Mouse (Mus musculus) cortical plate, adult 2 months (tissue): ENCODE results near the gene Fam162a. TPM values are rescaled to one million over a fixed set of nuclear protein-coding genes. Genes with fewer than 3 reads are reported as not detected.
A peak's percentile ranks its signal among the peaks of the same experiment; 100 is the strongest.
"Not testable (repeated sequence)": the region's sequence is repeated elsewhere in the genome, so short reads cannot be mapped to it uniquely, and the experiment has no call there.

Source experiments
- H3K27ac ChIP-seq: fragments of 200-500 bp; 2 replicates; pipeline ENCODE4 v1.5.1; 2012; ENCODE audit warnings: low read length, control low read depth, inconsistent platforms; ENCODE audit not compliant: insufficient read depth
- H3K4me1 ChIP-seq: fragments of 200-500 bp; 2 replicates; pipeline ENCODE4 v1.6.1; 2011; ENCODE audit warnings: low read length; ENCODE audit not compliant: control insufficient read depth, insufficient read depth
- H3K4me3 ChIP-seq: fragments of 200-500 bp; 2 replicates; pipeline ENCODE4 v1.5.1; 2011; ENCODE audit warnings: mild to moderate bottlenecking, low read length, control low read depth; ENCODE audit not compliant: insufficient read depth
- CTCF ChIP-seq: fragments of 200-500 bp; IDR thresholded peaks from 2 replicates; pipeline ENCODE4 v1.5.1; 2011; ENCODE audit warnings: mild to moderate bottlenecking, control low read depth, low read length; ENCODE audit not compliant: insufficient read depth; ENCODE audit errors: extremely low read depth
- POLR2A ChIP-seq: fragments of 200-500 bp; IDR thresholded peaks from 2 replicates; pipeline ENCODE4 v1.6.1; 2011; ENCODE audit warnings: mild to moderate bottlenecking, low read length, control low read depth; ENCODE audit not compliant: insufficient read depth; ENCODE audit errors: extremely low read depth
- polyA plus RNA-seq: library from polyadenylated mRNA; depleted of rRNA; stranded (reverse); fragments of >200 nt; gene quantifications from 2 replicates; pipeline ENCODE4 v1.2.3, GENCODE M21; 2012; rRNA removed

Fam162a gene
- polyA plus RNA-seq, 1 experiment, result 97.8 TPM

DNA sequence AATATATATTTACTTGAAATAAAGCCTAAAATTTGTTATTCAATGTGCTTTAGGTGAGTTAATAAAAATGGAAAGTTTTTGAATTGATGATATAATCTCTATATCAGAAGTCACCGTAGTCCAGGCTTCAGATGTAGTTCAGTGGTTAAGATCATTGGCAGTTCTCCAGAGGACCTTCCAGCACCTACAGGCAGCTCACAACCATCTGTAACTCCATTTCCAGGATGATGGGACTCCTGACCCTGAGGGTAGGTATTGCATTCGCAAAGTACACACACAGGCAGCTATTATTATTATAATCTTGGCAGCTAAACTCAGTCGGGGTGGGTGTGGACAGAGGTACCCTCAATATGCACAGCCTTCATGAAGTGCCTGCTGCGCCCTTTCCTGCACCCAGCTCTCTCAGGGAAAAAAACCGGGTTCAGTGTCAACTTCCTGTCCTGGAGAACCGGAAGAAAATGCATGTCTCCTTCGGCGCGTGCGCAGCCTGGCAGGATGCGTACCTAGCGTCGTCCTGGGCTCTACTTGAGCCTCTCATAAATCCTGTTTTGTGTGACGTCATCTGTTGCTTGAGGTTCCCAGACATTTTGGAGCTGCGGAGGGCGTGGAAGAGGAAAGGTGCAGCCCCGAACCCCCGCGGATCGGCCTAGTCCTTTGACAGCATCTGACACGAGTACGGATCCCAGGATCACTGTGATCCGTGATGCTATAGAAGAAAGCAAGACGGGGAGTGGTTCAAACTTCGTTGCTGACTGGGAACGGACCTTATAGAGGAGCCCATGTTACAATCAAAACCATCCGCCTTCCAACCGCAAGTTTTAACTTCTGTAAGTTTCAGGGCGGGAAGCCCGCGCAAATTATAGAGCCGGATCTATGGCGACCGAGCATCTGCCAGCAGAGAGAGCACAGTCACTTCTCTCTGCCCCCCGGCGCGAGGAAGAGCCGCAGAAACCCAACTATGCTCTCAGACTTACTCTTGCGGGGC, 30.5 kb downstream of the Fam162a start, which contains the start of gene Wdr5b:
Gene Wdr5b, plus strand, starts transcription at position 551 of the 985 bp plus-strand sequence.
- Histone ChIP-seq H3K4me3 (peak within 1 kb of the TSS; percentile 53), H3K27ac (no peak within 1 kb of the TSS), H3K4me1 (peaks cover 2% of the 10 kb centered on the region; the same call in 1 of the 2 replicates)
- TF ChIP-seq CTCF (no peak), POLR2A (peak; percentile 86)

DNA sequence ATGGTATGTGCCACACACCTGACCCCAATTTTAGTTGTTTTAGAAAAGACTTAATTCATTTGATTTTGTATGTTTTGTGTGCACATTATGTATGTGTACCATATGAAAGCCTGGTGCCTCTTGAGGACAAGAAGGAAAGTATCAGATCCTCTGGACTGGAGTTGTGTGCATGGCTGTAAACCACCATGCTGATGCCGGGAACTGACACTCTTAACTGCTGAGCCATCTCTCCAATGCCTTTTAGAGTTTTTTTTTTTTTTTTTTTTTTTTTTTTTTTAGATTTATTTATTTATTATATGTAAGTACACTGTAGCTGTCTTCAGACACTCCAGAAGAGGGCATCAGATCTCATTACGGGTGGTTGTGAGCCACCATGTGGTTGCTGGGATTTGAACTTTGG, 43.3 kb downstream of the Fam162a start:
- H3K27ac ChIP-seq, H3K4me1 ChIP-seq, H3K4me3 ChIP-seq: not testable (repeated sequence)

DNA sequence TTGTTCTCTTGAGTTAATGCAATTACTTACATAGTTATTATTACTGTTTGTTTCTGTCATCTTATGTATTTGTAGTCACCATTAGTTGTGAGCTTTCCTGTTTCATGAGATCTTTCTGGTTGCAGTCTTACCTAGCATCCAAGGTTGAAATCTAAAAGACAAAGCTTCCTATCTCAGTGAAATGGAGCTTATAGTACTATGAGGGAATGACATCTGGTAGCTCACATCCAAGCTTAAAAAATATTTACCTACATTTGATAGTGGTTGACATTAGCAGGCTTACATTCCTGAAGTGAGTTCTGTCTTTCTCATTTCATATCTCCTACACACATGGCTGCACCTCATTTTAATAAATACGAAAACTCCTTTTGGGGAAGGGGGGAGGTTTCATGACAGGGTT, 55.1 kb downstream of the Fam162a start:
- Histone ChIP-seq H3K27ac (no peak overlapping the region), H3K4me1 (no peaks in the 10 kb centered on the region), H3K4me3 (no peak overlapping the region)
- TF ChIP-seq CTCF (no peak), POLR2A (no peak)

DNA sequence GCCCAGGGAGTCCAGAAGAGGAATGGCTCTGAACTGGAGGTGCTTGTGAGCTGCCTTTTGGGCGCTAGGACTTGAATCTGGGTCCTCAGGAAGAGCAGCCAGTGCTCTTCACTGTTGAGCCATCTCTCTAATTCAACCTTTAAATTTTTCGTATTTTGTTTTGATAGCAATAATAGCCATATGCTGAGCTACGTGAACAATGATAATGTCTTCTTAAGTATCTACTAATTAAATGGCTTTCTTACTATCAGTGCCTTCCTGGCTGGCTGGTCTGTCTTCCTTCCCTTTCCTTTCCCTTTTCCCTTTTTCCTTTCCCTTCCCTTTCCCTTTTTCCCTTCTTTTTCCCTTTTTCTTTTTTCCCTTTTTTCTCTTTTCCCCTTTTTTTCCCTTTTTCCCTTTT, 63.0 kb downstream of the Fam162a start:
- TF ChIP-seq CTCF (no peak), POLR2A (no peak)
- Histone ChIP-seq H3K4me1 (no peaks in the 10 kb centered on the region), H3K27ac (no peak overlapping the region), H3K4me3 (no peak overlapping the region)

- not testable (repeated sequence) for H3K4me1 ChIP-seq, H3K4me3 ChIP-seq, H3K27ac ChIP-seq
Observed at GRCm38 (mm10) chr16:35998852-35999251, 72.5 kb downstream of the Fam162a start.

Other genes starting within 250 kb of the Fam162a start
- 1.4 and 1.8 TPM in 2 replicates for gene Parp14, start 200.1 kb downstream of the Fam162a start, polyA plus RNA-seq
- 3.9 and 4.0 TPM in 2 replicates for gene Parp9, start 133.1 kb downstream of the Fam162a start, polyA plus RNA-seq
- gene Dtx3l, start 132.4 kb downstream of the Fam162a start, polyA plus RNA-seq, result 2.8 TPM in 2 replicates
- gene Kpna1, start 92.8 kb downstream of the Fam162a start, polyA plus RNA-seq, result 49.5 and 49.8 TPM in 2 replicates
- gene Wdr5b, start 30.4 kb downstream of the Fam162a start, polyA plus RNA-seq, result 4.4 and 4.8 TPM in 2 replicates
- gene Ccdc58, start 91 bp upstream of the Fam162a start, polyA plus RNA-seq, result 18.3 and 18.7 TPM in 2 replicates
- gene Csta1, start 59.6 kb upstream of the Fam162a start, polyA plus RNA-seq, result not detected in 2 replicates
- not detected in 2 replicates for gene Stfa2l1, start 85.2 kb upstream of the Fam162a start, polyA plus RNA-seq
- not detected in 2 replicates for gene Gm5483, start 112.6 kb upstream of the Fam162a start, polyA plus RNA-seq
- not detected in 2 replicates for gene Gm5416, start 138.8 kb upstream of the Fam162a start, polyA plus RNA-seq
- gene 2010005H15Rik, start 149.9 kb upstream of the Fam162a start, polyA plus RNA-seq, result not detected in 2 replicates
- not detected in 2 replicates for gene Stfa1, start 205.4 kb upstream of the Fam162a start, polyA plus RNA-seq